Mouse (Mus musculus): ENCODE measurements around the gene Kcnv2. TPM values are rescaled to one million over a fixed set of nuclear protein-coding genes. Genes with fewer than 3 reads are reported as not detected.

Kcnv2 gene
- total and polyA plus RNA-seq, 2 experiments from 2014 or later, result 0.10 TPM; not detected in 1

DNA sequence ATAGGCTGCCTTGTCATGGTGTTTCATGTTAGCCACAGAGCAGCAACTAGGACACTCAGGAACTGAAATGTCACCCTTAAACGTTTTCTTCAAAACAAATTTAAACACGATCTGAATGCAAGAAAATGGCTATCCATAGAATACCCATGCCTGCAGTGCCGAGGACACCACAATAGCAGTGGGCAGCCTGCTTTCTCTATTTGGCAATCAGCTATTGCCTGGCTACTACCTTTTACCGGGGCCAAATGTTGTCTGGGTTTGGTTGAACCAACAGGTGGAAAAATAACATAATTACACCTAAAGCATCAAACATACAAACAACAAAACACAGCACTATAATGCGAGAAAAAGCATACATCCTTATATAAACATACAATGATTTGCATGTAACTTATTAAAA lies 60.9 kb downstream of the Kcnv2 start:
- TF ChIP-seq CTCF (IDR thresholded peaks at IDR 0.05; ENCODE audit: low read depth), result no peak
- no peaks in the 10 kb centered on the region for H3K4me1 ChIP-seq (ENCODE audit: insufficient read depth)
- no peak overlapping the region for H3K9ac ChIP-seq
- no peak overlapping the region for H3K27ac ChIP-seq (ENCODE audit: low read depth, low read length)
- no peak overlapping the region for H3K4me3 ChIP-seq (ENCODE audit: low read depth, low read length)
- 92% methylated on average over 5 of the region's 5 CpGs for WGBS
- no peak overlapping the region for H3K4me2 ChIP-seq (ENCODE audit: low read depth)
- H3K27me3 ChIP-seq (ENCODE audit: insufficient read depth, low read length), result no peaks in the 10 kb centered on the region
- ATAC-seq, result no peak
- no peak for DNase-seq
- H3K9me3 ChIP-seq (ENCODE audit: low read length), result no peaks in the 10 kb centered on the region
- peaks cover 18% of the 10 kb centered on the region for H3K36me3 ChIP-seq (ENCODE audit: insufficient read depth)

GRCm38 (mm10) chr19:27385304-27385703 lies 62.9 kb downstream of the Kcnv2 start:
- DNase-seq, result no peak
- Histone ChIP-seq H3K27me3 (ENCODE audit: insufficient read depth, low read length) (no peaks in the 10 kb centered on the region), H3K36me3 (ENCODE audit: insufficient read depth) (peaks cover 29% of the 10 kb centered on the region), H3K4me2 (ENCODE audit: low read depth) (no peak overlapping the region), H3K9ac (no peak overlapping the region), H3K27ac (ENCODE audit: low read depth, low read length) (no peak overlapping the region), H3K4me1 (ENCODE audit: insufficient read depth) (no peaks in the 10 kb centered on the region), H3K4me3 (ENCODE audit: low read depth, low read length) (no peak overlapping the region), H3K9me3 (ENCODE audit: low read length) (no peaks in the 10 kb centered on the region)
- TF ChIP-seq CTCF (IDR thresholded peaks at IDR 0.05; ENCODE audit: low read depth), result no peak
- peak; percentile 84 for ATAC-seq

Other genes with a start within 250 kb of the Kcnv2 start
- gene Vldlr, start 106.1 kb upstream of the Kcnv2 start, total RNA-seq (2014; rRNA removed), result 57.6 and 65.3 TPM in 2 replicates
- 35.0 and 41.0 TPM in 2 replicates for gene Vldlr, start 106.1 kb upstream of the Kcnv2 start, polyA plus RNA-seq (2015; fragmentation: Nextera tagmentation; extraction: Ambion mirVana)
- gene Pum3, start 107.2 kb downstream of the Kcnv2 start, total RNA-seq (2014; rRNA removed), result 29.4 and 36.2 TPM in 2 replicates
- 58.8 and 59.7 TPM in 2 replicates for gene Pum3, start 107.2 kb downstream of the Kcnv2 start, polyA plus RNA-seq (2015; fragmentation: Nextera tagmentation; extraction: Ambion mirVana)